Mouse (Mus musculus) C2C12 (cell line): ENCODE results near the gene Cd3eap. TPM values are rescaled to one million over a fixed set of nuclear protein-coding genes. Genes with fewer than 3 reads are reported as not detected.

Source experiments
- H3K27me3 ChIP-seq: one replicate; pipeline ENCODE4 v1.6.1; 2011; ENCODE audit not compliant: control insufficient read depth, insufficient read depth, insufficient read length
- H3K36me3 ChIP-seq: one replicate; pipeline ENCODE4 v1.6.1; 2011; ENCODE audit not compliant: control insufficient read depth, insufficient read depth
- H3K4me3 ChIP-seq: one replicate; pipeline ENCODE4 v1.5.1; 2011; ENCODE audit warnings: mild to moderate bottlenecking, control low read depth; ENCODE audit not compliant: poor library complexity, insufficient read depth, severe bottlenecking
- H3K79me2 ChIP-seq: one replicate; pipeline ENCODE4 v1.6.1; 2011; ENCODE audit not compliant: control insufficient read depth, insufficient read depth
- H3K79me3 ChIP-seq: one replicate; pipeline ENCODE4 v1.6.1; 2011; ENCODE audit warnings: low read depth, control low read depth
- H3ac ChIP-seq: one replicate; pipeline ENCODE3; 2011; ENCODE audit warnings: low read depth; ENCODE audit not compliant: control insufficient read depth, insufficient read length
- CEBPB ChIP-seq: IDR thresholded peaks from one replicate; pipeline ENCODE4 v1.6.1; 2011; ENCODE audit warnings: low read depth, mild to moderate bottlenecking, control low read depth, moderate library complexity
- CTCF ChIP-seq: IDR thresholded peaks from one replicate; pipeline ENCODE4 v1.5.1; 2011; ENCODE audit not compliant: control insufficient read depth, insufficient read depth, insufficient read length
- FOSL1 ChIP-seq: IDR thresholded peaks from one replicate; pipeline ENCODE4 v1.8.0; 2011; ENCODE audit warnings: mild to moderate bottlenecking, low read length; ENCODE audit not compliant: poor library complexity, insufficient read depth, severe bottlenecking
- MAX ChIP-seq: IDR thresholded peaks from one replicate; pipeline ENCODE4 v1.6.1; 2011; ENCODE audit warnings: mild to moderate bottlenecking, control low read depth
- MYOD1 ChIP-seq: IDR thresholded peaks from one replicate; pipeline ENCODE4 v1.6.1; 2011; ENCODE audit warnings: low read depth; ENCODE audit not compliant: control insufficient read depth, insufficient read length
- MYOG ChIP-seq: IDR thresholded peaks from one replicate; pipeline ENCODE4 v1.6.1; 2011; ENCODE audit not compliant: control insufficient read depth, insufficient read length; ENCODE audit errors: extremely low read depth
- USF1 ChIP-seq: IDR thresholded peaks from one replicate; pipeline ENCODE4 v1.6.1; 2011; ENCODE audit warnings: low read depth, mild to moderate bottlenecking, control low read depth, moderate library complexity
- polyA plus RNA-seq: library from polyadenylated mRNA; unstranded; fragments of >200 nt; fragmentation: generic; extraction: Trizol; gene quantifications from one replicate; pipeline ENCODE4 v1.2.1, GENCODE M21; 2012; ENCODE audit warnings: missing spikeins

Gene Cd3eap
- polyA plus RNA-seq, 1 experiment, result 25.6 TPM

GRCm38 (mm10) chr7:19318676-19319075, 40.6 kb downstream of the Cd3eap start:
- Histone ChIP-seq H3ac (no peak overlapping the region), H3K4me3 (no peak overlapping the region), H3K79me2 (no peaks in the 10 kb centered on the region), H3K27me3 (no peaks in the 10 kb centered on the region), H3K79me3 (no peaks in the 10 kb centered on the region), H3K36me3 (no peaks in the 10 kb centered on the region)
- no peak for TF ChIP-seq MAX
- TF ChIP-seq CTCF, result no peak
- no peak for TF ChIP-seq CEBPB
- no peak for TF ChIP-seq MYOG
- no peak for TF ChIP-seq MYOD1
- TF ChIP-seq FOSL1, result no peak
- no peak for TF ChIP-seq USF1

GRCm38 (mm10) chr7:19318201-19318600, 41.1 kb downstream of the Cd3eap start:
- no peaks in the 10 kb centered on the region for H3K79me3 ChIP-seq
- no peaks in the 10 kb centered on the region for H3K36me3 ChIP-seq
- H3ac ChIP-seq, result no peak overlapping the region
- TF ChIP-seq MAX (no peak), CEBPB (no peak)
- no peaks in the 10 kb centered on the region for H3K79me2 ChIP-seq
- H3K27me3 ChIP-seq, result no peaks in the 10 kb centered on the region
- no peak overlapping the region for H3K4me3 ChIP-seq

- no peaks in the 10 kb centered on the region for H3K27me3 ChIP-seq
- H3ac ChIP-seq, result no peak overlapping the region
- H3K4me3 ChIP-seq, result no peak overlapping the region
- no peaks in the 10 kb centered on the region for H3K79me3 ChIP-seq
- TF ChIP-seq CEBPB (no peak), CTCF (no peak), MYOG (no peak), MYOD1 (peak; percentile 46), FOSL1 (peak; percentile 76), MAX (peak; percentile 81), USF1 (peak; percentile 88)
- no peaks in the 10 kb centered on the region for H3K36me3 ChIP-seq
- no peaks in the 10 kb centered on the region for H3K79me2 ChIP-seq
These were observed 42.7 kb downstream of the Cd3eap start for GRCm38 (mm10) chr7:19316451-19317161.

- Histone ChIP-seq H3K79me3 (no peaks in the 10 kb centered on the region), H3K79me2 (no peaks in the 10 kb centered on the region), H3ac (no peak overlapping the region), H3K36me3 (no peaks in the 10 kb centered on the region), H3K4me3 (no peak overlapping the region), H3K27me3 (no peaks in the 10 kb centered on the region)
- TF ChIP-seq MYOD1 (no peak), MAX (no peak), MYOG (no peak), USF1 (no peak), CTCF (no peak), FOSL1 (no peak)
These were observed 45.2 kb downstream of the Cd3eap start for GRCm38 (mm10) chr7:19314033-19314432.

GRCm38 (mm10) chr7:19311991-19312390, 47.3 kb downstream of the Cd3eap start:
- Histone ChIP-seq H3K4me3 (no peak overlapping the region), H3K27me3 (no peaks in the 10 kb centered on the region), H3ac (no peak overlapping the region), H3K36me3 (no peaks in the 10 kb centered on the region), H3K79me2 (no peaks in the 10 kb centered on the region), H3K79me3 (no peaks in the 10 kb centered on the region)
- TF ChIP-seq FOSL1, result no peak
- no peak for TF ChIP-seq MAX
- no peak for TF ChIP-seq MYOG
- no peak for TF ChIP-seq USF1
- TF ChIP-seq CTCF, result no peak
- no peak for TF ChIP-seq CEBPB
- TF ChIP-seq MYOD1, result no peak

DNA sequence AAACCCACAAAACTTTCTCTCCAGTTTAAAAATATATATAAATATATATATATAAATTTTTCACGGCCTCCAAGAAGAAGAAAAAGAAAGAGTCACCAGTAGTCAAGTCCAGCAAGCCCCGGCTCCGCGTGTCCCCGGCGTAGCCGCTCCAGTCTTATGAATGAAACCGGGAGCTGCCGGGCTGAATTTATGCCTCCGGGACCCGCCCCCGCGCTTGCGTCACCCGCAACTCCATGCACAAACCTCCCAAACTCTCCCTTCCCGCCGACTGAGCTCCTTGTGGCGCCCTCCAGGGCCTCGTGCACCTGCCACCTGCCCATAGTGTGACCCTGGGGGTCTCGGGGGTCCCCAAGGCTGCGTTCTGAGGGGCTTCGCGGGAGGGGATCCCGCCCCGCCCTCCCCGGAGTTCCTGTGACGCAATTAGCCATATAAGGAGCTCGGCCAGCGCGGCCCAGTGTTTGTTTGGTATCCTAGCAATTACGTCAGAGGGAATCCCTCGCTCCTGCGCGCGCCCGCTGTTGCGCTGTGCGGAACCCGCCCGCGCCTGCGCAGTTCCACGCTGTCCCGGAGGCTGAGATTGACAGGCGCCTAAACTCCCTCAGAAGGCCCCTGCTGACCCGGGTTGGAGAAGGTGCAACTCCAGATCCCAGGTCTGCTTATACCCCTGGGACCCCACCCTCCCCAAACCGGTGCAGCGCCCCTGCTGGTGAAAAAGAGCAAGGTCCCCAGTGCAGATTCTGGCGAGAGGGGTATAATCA, 49.2 kb downstream of the Cd3eap start, which contains the start of gene Fosb:
Gene Fosb (minus strand): TSS at position 168 of the 758 bp plus-strand sequence.
- Histone ChIP-seq H3K36me3 (no peaks in the 10 kb centered on the region), H3K27me3 (no peaks in the 10 kb centered on the region), H3K79me2 (no peaks in the 10 kb centered on the region), H3ac (peak within 1 kb of the TSS; percentile 62), H3K4me3 (peak within 1 kb of the TSS; percentile 42), H3K79me3 (no peaks in the 10 kb centered on the region)
- TF ChIP-seq MYOD1 (no peak), MAX (no peak)
